Mouse (Mus musculus): ENCODE measurements around the gene Gm3532.
"Not testable (repeated sequence)": the region's sequence is repeated elsewhere in the genome, so short reads cannot be mapped to it uniquely, and the experiment has no call there.

Gm3532 gene

GRCm38 (mm10) chr14:5538196-5538595 is at the start of gene Gm3532:
TSS of gene Gm3532 (plus strand) at chr14:5538496.
- in situ Hi-C loops (cut with MboI, MseI) = loop anchor here in 1 of 2 experiments (25.0 kb wide), 1 partner anchor 351 kb away; the partner anchor contains the start of gene Gm8271

- in situ Hi-C loops (cut with MboI, MseI) = not testable (repeated sequence)
Observed at GRCm38 (mm10) chr14:5501374-5501773, 36.9 kb upstream of the Gm3532 start, which contains the start of gene Gm3488. TSS of gene Gm3488 (plus strand) at chr14:5501674.
